Mouse (Mus musculus) lung, postnatal 14 days (tissue): ENCODE results near the gene Pabpn1l.
"Not testable (repeated sequence)": the region's sequence is repeated elsewhere in the genome, so short reads cannot be mapped to it uniquely, and the experiment has no call there.

Source experiments
- DNase-seq: peaks from one replicate; pipeline ENCODE4 v3.0.0; 2021

The Pabpn1l gene

DNA sequence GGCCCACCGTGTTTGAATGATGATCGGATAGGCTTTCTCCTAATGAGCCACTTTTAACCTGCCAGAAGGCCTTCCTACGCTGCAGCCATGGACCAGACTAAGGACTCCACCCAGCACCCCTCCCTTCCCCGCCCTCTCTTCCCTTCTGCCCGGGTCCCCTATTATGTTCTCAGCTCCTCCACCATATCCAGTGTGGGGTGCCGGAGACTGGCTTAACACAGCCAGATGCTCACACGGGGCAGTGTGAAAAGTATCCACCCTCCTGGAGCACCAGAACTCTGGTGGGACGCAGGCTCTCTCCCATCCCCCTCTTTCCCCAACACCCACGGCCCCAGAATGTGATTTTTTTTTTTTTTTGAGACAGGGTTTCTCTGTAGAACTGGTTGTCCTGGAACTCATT is 49.0 kb downstream of the Pabpn1l start:
- DNase-seq: no peak

DNA sequence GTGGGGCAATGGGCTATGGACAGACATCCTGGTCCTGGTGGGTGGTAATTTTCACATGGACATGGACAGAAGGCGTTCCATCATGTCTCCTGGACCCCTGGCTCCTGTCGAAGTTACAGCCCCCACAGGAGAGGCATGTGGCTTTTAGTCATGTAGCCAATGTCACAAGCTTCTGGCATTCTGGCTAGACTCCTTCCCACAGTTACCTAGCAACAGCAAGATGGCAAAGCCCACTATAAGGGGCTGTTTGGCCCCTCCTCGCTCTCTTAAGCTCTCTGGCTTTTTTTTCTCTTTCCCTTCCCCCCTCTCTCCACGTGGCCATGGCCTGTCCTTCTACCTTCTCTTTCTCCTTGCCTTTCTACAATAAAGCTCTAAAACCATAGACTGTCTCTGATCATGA is 49.4 kb downstream of the Pabpn1l start:
- not testable (repeated sequence) for DNase-seq

DNA sequence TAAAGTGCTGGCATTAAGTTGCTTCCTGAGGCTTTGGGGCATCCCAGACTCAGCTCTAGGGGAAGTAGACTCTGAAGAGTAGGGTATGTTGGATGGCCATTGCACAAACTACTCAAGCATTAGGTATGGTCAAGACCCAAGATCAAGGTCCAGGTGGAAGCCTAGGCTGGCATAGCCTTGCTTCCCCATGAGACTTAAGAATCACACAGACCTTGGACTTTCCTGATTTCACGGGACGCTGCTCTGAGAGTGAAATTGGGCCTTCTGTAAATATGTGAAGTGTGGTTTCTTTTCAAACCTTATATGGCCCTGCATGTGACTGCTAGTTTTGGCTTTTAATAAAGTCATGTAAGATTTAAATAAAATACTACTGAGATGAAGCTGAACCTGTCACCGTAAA is 49.8 kb downstream of the Pabpn1l start:
- DNase-seq: no peak

DNA sequence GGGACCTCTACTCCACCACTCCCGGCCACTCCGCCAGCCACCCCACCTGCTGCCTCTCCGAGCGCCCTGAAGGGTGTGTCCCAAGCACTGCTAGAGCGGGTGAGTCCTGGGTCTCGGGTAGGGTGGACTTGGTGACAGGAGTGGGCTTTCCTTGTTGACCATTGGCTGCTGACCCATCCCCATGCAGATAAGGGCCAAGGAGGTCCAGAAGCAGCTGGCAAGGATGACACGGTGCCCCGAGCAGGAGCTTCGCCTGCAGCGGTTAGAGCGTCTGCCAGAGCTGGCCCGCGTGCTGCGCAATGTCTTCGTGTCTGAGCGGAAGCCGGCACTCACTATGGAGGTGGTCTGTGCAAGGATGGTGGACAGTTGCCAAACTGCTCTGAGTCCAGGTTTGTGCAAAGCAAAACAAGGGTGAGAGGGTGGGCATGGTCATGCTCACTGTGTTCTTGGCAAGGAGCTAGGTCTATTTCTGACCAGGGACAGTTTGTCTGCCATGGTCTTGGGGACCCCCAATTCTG is 50.7 kb downstream of the Pabpn1l start:
- DNase-seq: no peak

DNA sequence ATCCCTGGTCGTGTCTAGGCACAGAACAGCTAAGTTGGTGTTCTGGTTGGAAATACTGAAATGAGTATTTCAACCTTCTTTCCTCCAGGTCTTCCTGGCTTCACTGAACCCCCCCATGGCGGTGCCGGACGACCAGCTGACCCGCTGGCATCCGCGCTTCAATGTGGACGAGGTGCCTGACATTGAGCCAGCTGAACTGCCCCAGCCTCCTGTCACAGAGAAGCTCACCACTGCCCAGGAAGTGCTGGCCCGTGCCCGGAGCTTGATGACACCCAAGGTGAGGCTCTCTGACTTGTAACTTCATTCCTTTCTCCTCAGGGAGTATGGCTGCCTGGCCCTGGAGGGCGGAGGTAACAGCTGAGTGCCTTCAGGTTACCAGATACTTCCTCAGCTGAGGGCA is 51.4 kb downstream of the Pabpn1l start:
- no peak for DNase-seq

DNA sequence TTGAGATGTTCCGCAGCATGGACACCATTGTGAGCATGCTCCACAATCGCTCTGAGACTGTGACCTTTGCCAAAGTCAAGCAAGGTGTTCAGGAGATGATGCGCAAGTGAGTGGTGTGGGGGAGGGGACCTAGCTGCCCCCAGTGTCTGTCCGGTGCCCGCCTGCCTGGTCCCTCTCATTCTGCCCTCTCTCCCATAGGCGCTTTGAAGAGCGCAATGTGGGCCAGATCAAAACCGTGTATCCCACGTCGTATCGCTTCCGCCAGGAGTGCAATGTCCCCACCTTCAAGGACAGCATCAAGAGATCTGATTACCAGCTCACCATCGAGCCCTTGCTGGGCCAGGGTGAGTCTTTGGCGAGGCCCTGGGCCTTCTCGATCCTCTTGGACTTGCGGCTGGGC is 52.5 kb downstream of the Pabpn1l start:
- DNase-seq: no peak
